Mouse (Mus musculus) cerebellum, adult 11-12 months (tissue): ENCODE data around the gene Rnaseh2b.

ENCODE experiments used
- DNase-seq: peaks from one replicate; pipeline ENCODE4 v3.0.0; 2022

The Rnaseh2b gene

GRCm38 (mm10) chr14:62363774-62364173, 71.4 kb downstream of the Rnaseh2b start:
- no peak for DNase-seq

- no peak for DNase-seq
Measured at GRCm38 (mm10) chr14:62370819-62371218, 78.4 kb downstream of the Rnaseh2b start.

GRCm38 (mm10) chr14:62374001-62374400, 81.6 kb downstream of the Rnaseh2b start:
- DNase-seq = no peak

GRCm38 (mm10) chr14:62375694-62376093, 83.3 kb downstream of the Rnaseh2b start:
- DNase-seq = no peak

- no peak for DNase-seq
Measured at GRCm38 (mm10) chr14:62376115-62376514, 83.7 kb downstream of the Rnaseh2b start.

- no peak for DNase-seq
Measured at GRCm38 (mm10) chr14:62379391-62379790, 87.0 kb downstream of the Rnaseh2b start.

GRCm38 (mm10) chr14:62380606-62381005, 88.2 kb downstream of the Rnaseh2b start:
- no peak for DNase-seq

GRCm38 (mm10) chr14:62383109-62383508, 90.7 kb downstream of the Rnaseh2b start:
- DNase-seq = peak; percentile 34

GRCm38 (mm10) chr14:62383786-62384299, 91.5 kb downstream of the Rnaseh2b start:
- no peak for DNase-seq

- DNase-seq = no peak
Measured at GRCm38 (mm10) chr14:62389064-62389728, 96.8 kb downstream of the Rnaseh2b start.

GRCm38 (mm10) chr14:62389729-62390536, 97.5 kb downstream of the Rnaseh2b start:
- peak; percentile 90 for DNase-seq

- no peak for DNase-seq
Measured at GRCm38 (mm10) chr14:62392754-62393153, 100.4 kb downstream of the Rnaseh2b start.

- no peak for DNase-seq
Measured at GRCm38 (mm10) chr14:62395346-62395745, 103.0 kb downstream of the Rnaseh2b start.

- peak; percentile 56 for DNase-seq
Measured at GRCm38 (mm10) chr14:62416007-62416741, 123.8 kb downstream of the Rnaseh2b start.

GRCm38 (mm10) chr14:62416742-62417134, 124.3 kb downstream of the Rnaseh2b start:
- DNase-seq = peak; percentile 53

- DNase-seq = no peak
Measured at GRCm38 (mm10) chr14:62417501-62417900, 125.1 kb downstream of the Rnaseh2b start.

GRCm38 (mm10) chr14:62422265-62422664, 129.9 kb downstream of the Rnaseh2b start:
- DNase-seq = no peak
